Mouse (Mus musculus): ENCODE measurements around the gene Slc19a2. TPM values are rescaled to one million over a fixed set of nuclear protein-coding genes. Genes with fewer than 3 reads are reported as not detected.

Gene Slc19a2
- polyA plus RNA-seq, 1 experiment from 2014 or later: 2.0 TPM

DNA sequence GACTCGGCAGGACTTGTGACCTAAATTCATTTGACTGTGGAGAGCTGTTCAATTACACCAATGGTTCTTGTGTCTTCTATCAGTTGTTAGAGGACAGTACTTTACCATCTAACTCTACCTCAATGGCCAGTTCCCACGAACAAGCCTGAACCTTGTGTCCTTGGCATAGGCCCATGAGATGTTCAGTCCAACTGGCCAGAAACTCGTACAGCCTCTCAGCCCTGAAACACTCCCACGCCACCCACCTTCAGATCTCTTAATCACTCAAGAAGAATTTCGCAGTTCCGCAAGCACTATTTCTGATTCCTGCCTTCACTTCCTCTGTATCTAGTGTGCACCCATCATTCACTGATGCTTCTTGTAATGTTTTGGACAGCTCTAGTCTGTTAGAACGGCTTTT, 12.8 kb upstream of the Slc19a2 start:
- WGBS (ENCODE audit: missing documents): 83% methylated on average over 7 of the region's 7 CpGs
- Histone ChIP-seq H3K27ac (no peak overlapping the region), H3K4me3 (ENCODE audit: inconsistent target) (no peak overlapping the region), H3K79me2 (ENCODE audit: inconsistent target) (no peaks in the 10 kb centered on the region), H3K36me3 (ENCODE audit: inconsistent target) (no peaks in the 10 kb centered on the region)

DNA sequence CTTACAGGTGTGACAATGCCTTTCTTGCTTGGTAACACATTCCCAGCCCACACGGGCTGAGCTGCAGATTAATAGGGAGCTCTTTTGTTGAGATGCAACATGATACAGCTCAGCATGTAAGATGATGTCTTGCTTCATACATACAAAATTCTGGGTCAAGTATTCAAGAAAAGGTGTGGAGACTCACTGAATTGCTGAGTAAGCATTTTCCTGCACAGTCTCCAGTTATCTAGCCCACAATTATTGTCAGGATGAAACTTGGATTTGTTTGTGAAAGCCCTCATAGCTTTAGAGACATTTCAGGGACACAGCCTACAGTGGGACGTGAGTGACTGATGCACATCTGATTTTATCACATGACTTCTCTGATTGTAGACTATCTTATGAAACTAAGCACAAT, 7.4 kb upstream of the Slc19a2 start:
- Histone ChIP-seq H3K36me3 (ENCODE audit: inconsistent target) (no peaks in the 10 kb centered on the region), H3K79me2 (ENCODE audit: inconsistent target) (no peaks in the 10 kb centered on the region), H3K27ac (no peak overlapping the region), H3K4me3 (ENCODE audit: inconsistent target) (no peak overlapping the region)
- 91% methylated on average over 2 of the region's 2 CpGs for WGBS (ENCODE audit: missing documents)

DNA sequence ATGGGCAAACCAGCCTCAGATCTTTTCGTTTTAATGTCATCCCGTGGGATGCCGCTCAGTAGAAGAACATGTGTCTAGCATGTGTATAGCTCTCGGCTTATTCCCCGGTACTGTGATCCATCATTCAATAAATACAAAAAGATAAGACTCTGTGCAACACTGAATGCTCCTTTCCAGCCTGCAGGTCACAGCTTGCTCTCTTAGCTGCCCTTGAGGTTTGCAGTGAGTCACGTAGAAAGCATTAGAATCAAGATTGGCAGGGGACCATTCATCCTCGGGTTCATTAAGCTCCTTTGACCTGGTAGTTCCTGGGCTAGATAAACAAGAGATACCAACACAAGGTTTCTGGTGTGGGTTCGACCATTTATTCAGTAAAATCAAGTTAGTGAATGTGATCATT, 6.0 kb upstream of the Slc19a2 start:
- H3K27ac ChIP-seq: no peak overlapping the region
- WGBS (ENCODE audit: missing documents): 93% methylated on average over 8 of the region's 8 CpGs
- H3K36me3 ChIP-seq (ENCODE audit: inconsistent target): no peaks in the 10 kb centered on the region
- H3K79me2 ChIP-seq (ENCODE audit: inconsistent target): no peaks in the 10 kb centered on the region
- H3K4me3 ChIP-seq (ENCODE audit: inconsistent target): no peak overlapping the region

DNA sequence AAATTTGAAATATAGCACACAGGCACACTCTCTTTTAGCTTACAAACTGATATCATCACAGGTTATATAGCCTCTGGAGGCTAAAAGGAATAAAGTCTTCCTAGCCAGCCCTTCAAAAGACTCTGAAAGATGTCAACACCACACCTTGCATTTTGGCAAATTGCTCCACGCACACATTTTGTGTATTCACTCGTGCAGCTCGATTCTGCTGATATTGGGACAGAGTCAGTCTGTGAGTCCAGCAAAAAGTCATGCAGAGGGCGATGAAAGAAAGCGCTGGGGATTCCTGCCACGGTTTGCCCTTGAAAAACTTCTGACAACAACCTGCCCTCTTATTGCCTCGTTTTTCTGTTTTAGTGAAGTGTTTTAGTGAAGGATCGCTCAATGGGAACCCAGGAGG, 1.4 kb upstream of the Slc19a2 start:
- Histone ChIP-seq H3K27ac (no peak overlapping the region), H3K4me3 (ENCODE audit: inconsistent target) (no peak overlapping the region), H3K36me3 (ENCODE audit: inconsistent target) (no peaks in the 10 kb centered on the region), H3K79me2 (ENCODE audit: inconsistent target) (peaks cover 27% of the 10 kb centered on the region)
- WGBS (ENCODE audit: missing documents): 79% methylated on average over 8 of the region's 8 CpGs

DNA sequence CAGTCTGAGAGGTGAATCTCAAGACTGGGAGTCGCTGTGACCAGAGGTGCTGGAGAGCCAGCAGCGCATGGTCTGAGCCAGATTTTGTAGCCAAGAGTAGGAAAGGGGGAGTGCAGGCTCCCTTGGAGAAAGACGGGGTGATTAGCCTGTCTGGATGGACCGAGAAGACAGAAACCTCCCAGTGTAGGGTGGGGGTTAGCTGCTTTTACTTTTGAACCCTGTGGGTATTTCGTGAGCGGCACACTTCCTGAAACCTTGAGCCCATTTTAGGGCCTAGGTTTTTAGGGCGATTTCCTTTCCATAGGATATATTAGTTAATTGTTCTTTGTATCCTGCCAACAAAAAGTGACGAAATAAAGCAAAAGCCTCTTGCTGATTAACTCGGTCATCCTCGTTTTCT, 875 bp upstream of the Slc19a2 start:
- peaks cover 32% of the 10 kb centered on the region for H3K79me2 ChIP-seq (ENCODE audit: inconsistent target)
- 15% methylated on average over 10 of the region's 10 CpGs for WGBS (ENCODE audit: missing documents)
- H3K27ac ChIP-seq: peak overlapping the region; percentile 76
- H3K36me3 ChIP-seq (ENCODE audit: inconsistent target): no peaks in the 10 kb centered on the region
- peak overlapping the region; percentile 67 for H3K4me3 ChIP-seq (ENCODE audit: inconsistent target)

DNA sequence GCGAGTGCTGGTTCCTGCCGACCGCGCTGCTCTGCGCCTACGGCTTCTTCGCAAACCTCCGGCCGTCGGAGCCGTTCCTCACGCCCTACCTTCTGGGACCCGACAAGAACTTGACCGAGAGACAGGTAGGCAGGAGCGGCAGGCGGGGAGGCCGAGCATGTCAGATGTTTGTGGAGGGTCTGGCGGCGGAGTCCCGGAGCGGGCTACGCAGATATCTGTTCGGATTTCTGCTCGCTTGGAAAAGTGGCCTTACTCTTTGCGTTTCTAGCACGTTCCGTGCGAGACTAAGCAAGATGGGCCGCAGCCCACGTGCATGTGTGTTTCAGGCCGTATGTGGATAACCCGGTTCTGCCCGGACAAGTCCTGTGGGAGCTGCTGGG, 476 bp downstream of the Slc19a2 start:
- Histone ChIP-seq H3K79me2 (ENCODE audit: inconsistent target) (peaks cover 45% of the 10 kb centered on the region), H3K4me3 (ENCODE audit: inconsistent target) (peak overlapping the region; percentile 84), H3K36me3 (ENCODE audit: inconsistent target) (no peaks in the 10 kb centered on the region), H3K27ac (peak overlapping the region; percentile 24; the same call in 1 of the 2 replicates)
- WGBS (ENCODE audit: missing documents): under 1% methylated on average over 32 of the region's 33 CpGs

DNA sequence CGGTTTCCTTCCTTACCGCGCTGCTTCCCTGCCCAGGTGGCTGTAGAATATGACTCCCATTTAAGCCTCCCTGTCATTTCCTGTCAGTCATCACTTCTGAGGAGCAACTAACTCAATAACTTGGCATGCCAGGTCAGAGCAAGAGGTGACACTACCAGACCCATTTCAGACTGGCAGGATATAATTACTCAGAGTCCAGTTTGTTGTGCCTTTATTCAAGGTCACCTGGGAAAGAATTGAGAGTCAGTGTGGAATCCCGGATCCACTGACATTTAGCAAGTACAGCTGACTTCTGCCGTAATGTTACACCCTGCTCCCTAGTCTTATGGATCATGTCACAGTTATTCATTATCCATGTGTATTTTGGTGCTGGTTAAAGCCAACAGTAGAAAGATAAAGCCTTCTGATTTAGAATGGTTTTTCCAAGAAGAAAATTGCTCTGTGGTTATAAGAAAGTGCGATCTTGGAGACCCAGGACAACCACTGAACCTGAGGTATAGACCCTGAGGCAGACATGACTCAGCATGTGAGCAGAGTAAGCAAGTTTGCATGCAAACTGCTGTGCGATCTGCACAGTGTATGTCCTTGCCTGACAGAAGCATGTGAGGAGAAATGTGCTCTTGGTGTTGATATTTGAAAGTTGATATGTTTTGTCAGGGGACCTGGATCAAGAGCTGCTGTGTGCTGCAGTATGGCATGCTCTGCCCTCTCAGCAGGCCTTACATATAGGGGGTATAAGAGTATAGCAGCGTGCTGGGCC, 1.7 kb downstream of the Slc19a2 start:
- Histone ChIP-seq H3K79me2 (ENCODE audit: inconsistent target) (peaks cover 54% of the 10 kb centered on the region), H3K27ac (no peak overlapping the region), H3K4me3 (ENCODE audit: inconsistent target) (peak overlapping the region; percentile 84; the same call in 1 of the 2 replicates), H3K36me3 (ENCODE audit: inconsistent target) (no peaks in the 10 kb centered on the region)
- WGBS (ENCODE audit: missing documents): 64% methylated on average over 8 of the region's 8 CpGs

DNA sequence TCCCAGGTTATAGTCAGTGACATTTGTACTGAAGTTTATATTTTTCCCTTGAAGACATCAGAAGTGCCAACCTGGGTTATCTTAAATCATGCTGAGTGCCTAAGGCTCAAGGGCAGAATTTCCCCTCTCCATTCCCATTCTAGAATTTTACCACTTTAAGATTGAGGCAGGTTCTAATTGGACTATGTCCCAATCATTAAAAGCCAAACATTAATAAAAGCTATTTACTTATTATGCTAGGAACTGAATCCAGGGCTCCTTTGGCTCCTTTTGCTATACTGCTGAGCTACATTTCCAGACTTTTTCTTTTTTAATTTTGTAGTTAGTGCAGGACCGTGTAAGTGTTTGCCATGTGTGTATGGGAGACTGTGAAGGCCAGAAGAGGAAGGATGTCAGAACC, 2.6 kb downstream of the Slc19a2 start:
- Histone ChIP-seq H3K4me3 (ENCODE audit: inconsistent target) (no peak overlapping the region), H3K27ac (no peak overlapping the region), H3K79me2 (ENCODE audit: inconsistent target) (peaks cover 54% of the 10 kb centered on the region), H3K36me3 (ENCODE audit: inconsistent target) (no peaks in the 10 kb centered on the region)
- WGBS (ENCODE audit: missing documents): 92% methylated on average over 1 of the region's 1 CpGs

DNA sequence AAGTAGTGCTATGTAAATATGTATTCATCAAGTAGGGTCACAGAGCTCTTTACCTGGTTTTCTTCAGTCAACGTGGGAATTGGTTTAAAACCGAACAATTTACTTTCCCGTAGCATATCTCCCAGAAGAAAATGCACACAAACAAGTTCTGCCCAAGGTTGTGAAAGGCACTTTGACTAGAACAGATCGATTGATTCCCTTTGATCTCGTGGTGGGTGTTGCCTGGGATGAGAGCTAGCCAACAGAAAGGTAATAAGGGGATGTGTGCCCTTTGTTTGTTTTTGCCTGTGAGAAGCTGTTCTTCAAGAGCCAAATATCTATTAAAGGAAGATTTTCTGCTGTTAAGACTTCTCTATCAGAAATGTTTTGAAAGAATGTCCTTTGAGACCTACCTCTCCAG, 3.7 kb downstream of the Slc19a2 start:
- 90% methylated on average over 5 of the region's 5 CpGs for WGBS (ENCODE audit: missing documents)
- Histone ChIP-seq H3K4me3 (ENCODE audit: inconsistent target) (no peak overlapping the region), H3K79me2 (ENCODE audit: inconsistent target) (peaks cover 54% of the 10 kb centered on the region), H3K27ac (no peak overlapping the region), H3K36me3 (ENCODE audit: inconsistent target) (0 out of 2 replicates have a peak, but pooled peaks cover 7% of the 10 kb centered on the region)

DNA sequence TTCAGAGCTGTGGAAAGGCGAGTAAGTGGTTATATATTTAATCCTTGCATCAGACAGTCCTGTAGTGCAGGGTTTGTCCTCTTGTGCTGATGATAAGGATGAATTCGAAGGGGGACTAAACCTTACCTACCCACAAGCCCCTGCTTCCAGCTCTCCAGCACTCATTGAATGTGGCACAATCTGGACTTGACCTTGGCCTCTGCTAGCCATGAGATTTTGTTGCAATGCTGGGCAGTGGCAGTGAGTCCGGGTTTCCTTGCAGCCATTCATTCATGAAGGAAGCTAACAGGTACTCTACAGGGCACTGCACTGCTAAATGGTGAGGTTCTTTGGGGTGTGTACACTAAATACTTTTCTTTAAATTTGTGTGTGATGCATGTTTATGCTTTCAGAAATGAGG, 6.0 kb downstream of the Slc19a2 start:
- 0 out of 2 replicates have a peak, but pooled peaks cover 7% of the 10 kb centered on the region for H3K36me3 ChIP-seq (ENCODE audit: inconsistent target)
- 92% methylated on average over 3 of the region's 3 CpGs for WGBS (ENCODE audit: missing documents)
- no peak overlapping the region for H3K27ac ChIP-seq
- no peak overlapping the region for H3K4me3 ChIP-seq (ENCODE audit: inconsistent target)
- H3K79me2 ChIP-seq (ENCODE audit: inconsistent target): peaks cover 54% of the 10 kb centered on the region

DNA sequence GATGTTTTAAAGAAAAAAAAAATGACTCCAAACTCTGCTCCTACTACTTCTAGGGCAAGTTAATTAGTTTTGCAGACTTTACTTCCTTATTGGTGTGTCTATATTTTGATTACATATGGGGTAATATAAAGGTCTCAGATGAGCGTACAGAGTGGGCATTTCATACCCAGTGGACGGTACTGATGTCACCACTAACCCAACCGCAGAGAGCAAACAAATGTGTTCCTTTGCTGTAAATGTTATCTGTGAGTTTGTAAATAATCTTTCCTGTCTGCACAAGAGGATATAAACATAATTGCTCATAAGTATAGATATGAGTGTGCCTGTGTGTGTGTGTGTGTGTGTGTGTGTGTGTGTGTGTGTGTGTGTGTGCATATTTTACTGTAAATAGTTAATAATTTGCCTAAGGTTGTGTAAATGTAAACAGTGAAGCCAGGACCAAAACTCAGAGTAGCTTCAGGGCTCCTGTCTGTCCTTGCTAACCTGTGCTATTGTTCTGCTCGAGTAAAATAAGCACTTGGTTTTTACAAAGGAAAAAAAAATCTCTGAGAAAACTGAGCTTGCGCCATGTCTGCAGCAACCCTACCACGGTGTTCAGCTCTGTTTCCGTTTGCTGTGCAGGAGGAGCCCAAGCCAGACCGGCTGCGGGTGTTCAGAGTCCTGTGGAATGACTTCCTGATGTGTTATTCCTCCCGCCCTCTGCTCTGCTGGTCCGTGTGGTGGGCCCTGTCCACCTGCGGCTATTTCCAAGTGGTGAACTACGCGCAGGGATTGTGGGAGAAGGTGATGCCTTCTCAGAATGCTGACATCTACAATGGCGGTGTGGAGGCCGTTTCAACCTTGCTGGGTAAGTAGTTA, 11.6 kb downstream of the Slc19a2 start:
- WGBS (ENCODE audit: missing documents): 93% methylated on average over 16 of the region's 16 CpGs
- H3K79me2 ChIP-seq (ENCODE audit: inconsistent target): no peaks in the 10 kb centered on the region
- H3K27ac ChIP-seq: no peak overlapping the region
- H3K4me3 ChIP-seq (ENCODE audit: inconsistent target): no peak overlapping the region
- peaks cover 15% of the 10 kb centered on the region; the same call in 1 of the 2 replicates for H3K36me3 ChIP-seq (ENCODE audit: inconsistent target)

DNA sequence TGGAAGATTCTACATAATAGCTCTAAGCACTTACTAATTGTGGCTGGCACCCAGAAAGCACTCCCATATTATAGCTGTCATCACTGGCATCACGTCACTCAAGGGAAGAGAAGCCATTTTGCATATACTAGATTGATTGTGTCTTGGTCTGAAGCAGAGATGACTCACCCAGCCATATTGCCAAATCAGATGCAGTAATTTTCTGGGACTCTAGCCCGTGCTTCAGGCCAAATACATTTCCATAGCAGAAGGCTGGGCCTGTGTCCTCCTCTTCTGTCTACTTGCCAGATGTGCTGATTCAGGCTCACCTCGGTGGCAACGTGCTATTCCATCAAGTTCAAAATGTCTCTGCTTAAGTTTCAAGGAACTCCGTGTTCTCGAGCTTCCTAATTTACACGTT, 12.7 kb downstream of the Slc19a2 start:
- Histone ChIP-seq H3K27ac (no peak overlapping the region), H3K79me2 (ENCODE audit: inconsistent target) (no peaks in the 10 kb centered on the region), H3K36me3 (ENCODE audit: inconsistent target) (peaks cover 15% of the 10 kb centered on the region; the same call in 1 of the 2 replicates), H3K4me3 (ENCODE audit: inconsistent target) (no peak overlapping the region)
- WGBS (ENCODE audit: missing documents): 87% methylated on average over 7 of the region's 7 CpGs

DNA sequence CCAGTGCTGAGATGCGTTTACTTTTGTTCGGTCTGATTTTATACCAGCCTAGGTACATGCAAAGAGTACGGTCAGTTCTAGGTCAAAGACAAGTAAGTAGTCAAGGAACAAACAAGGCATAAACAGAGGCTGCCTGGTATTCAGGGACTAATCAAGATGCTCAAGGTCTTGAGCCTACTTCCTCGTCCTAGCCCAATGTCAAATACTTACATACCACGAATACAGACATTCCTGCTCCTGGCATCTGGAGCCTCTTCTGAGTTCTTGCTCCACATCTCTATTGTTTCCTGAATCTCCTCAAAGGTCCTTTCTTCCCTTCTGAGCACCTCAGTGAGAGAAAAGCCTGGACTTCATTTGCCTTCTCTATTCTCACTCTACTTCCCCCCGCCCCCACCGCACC, 22.1 kb downstream of the Slc19a2 start:
- Histone ChIP-seq H3K79me2 (ENCODE audit: inconsistent target) (no peaks in the 10 kb centered on the region), H3K36me3 (ENCODE audit: inconsistent target) (no peaks in the 10 kb centered on the region)
- WGBS (ENCODE audit: missing documents): 91% methylated on average over 7 of the region's 7 CpGs

DNA sequence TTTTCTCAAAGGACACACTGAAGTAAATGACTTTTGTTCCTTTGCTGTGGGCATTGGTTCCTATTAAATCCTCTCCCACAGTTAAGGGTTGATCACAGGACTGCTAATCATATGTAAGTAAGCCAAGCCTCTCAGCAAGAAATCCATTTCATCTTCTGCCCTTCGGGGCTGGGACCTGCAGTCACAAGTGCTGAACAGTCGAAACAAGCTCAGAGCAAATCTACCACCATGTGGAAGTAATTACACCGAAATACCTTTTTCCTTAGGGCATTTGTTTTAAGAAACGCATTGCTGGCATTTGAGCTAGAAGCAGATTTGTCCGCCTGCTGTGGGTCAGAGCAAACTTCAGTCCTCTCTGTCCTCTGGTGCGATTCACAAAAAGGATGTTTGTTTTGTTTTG, 24.8 kb downstream of the Slc19a2 start:
- H3K36me3 ChIP-seq (ENCODE audit: inconsistent target): no peaks in the 10 kb centered on the region
- no peaks in the 10 kb centered on the region for H3K79me2 ChIP-seq (ENCODE audit: inconsistent target)
- no peak overlapping the region for H3K4me3 ChIP-seq (ENCODE audit: inconsistent target)
- 83% methylated on average over 6 of the region's 6 CpGs for WGBS (ENCODE audit: missing documents)
- H3K27ac ChIP-seq: no peak overlapping the region

More for the DNA sequence above, 22.1 kb downstream of the Slc19a2 start:
- Histone ChIP-seq H3K27ac (no peak overlapping the region), H3K4me3 (ENCODE audit: inconsistent target) (no peak overlapping the region)

DNA sequence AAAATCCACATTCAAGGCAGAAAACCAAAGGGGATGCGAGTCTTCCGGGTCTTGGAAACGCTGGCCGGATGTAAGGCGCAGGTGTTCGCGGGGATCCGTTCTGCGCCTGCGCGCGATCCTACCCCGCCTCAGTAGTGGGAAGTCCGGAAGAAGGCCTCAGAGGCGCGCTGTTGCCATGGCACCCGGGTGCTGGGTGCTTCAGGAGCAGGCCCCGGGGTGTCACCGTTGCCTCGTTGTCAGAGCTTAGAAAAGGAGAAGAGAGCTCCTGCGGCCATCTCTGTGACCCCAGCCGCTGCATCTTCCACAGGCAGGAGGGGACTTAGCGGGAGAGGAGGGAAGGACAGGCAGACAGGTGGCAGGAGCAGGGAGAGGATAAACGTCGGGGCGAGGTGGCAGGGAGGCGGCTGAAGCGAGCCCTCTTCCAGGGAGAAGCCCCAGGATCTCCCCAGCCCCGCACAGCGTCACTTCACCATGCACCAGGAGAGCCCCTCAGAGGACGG, 26.7 kb downstream of the Slc19a2 start, which contains the start of gene Ccdc181:
Gene Ccdc181 (plus strand): TSS at position 131 of the 500 bp plus-strand sequence.
- WGBS (ENCODE audit: missing documents): under 1% methylated on average over 31 of the region's 31 CpGs

More for the DNA sequence above, 26.7 kb downstream of the Slc19a2 start, which contains the start of gene Ccdc181:
- Histone ChIP-seq H3K79me2 (ENCODE audit: inconsistent target) (no peaks in the 10 kb centered on the region), H3K4me3 (ENCODE audit: inconsistent target) (peak within 1 kb of the TSS; percentile 66), H3K36me3 (ENCODE audit: inconsistent target) (no peaks in the 10 kb centered on the region), H3K27ac (peak within 1 kb of the TSS; percentile 12; the same call in 1 of the 2 replicates)

All from macrophage (primary cell).